9 mouse cellular contexts compared by ENCODE assay signal in genomic region chr5:120806458-120806857, GRCm38 (mm10). TPM values are rescaled to one million over a fixed set of nuclear protein-coding genes. Genes with fewer than 3 reads are reported as not detected.
DNase-seq lines count a peak whose midpoint lies in the region; ATAC-seq and TF ChIP-seq lines count a peak whose summit lies in the region.
"Had no signal": no experiment of that assay in that cellular context is flagged by ENCODE, and none has a peak within 500 bp of the region (broad histone marks: within the 10 kb centered on the region; RNA-seq: fewer than 3 reads in every experiment).

No protein-coding gene starts in this region.

- no peak overlapping the region for H3K4me3 ChIP-seq in MEL (ENCODE audit: control insufficient read depth in 1 of 2, insufficient read depth in 1 of 2, low read depth in 2 of 2, low read length in 2 of 2)
- H3K4me3 ChIP-seq in liver, embryonic 14.5 days (ENCODE audit: insufficient read depth in 1 of 2, low read depth in 2 of 2, low read length in 2 of 2), result no peak overlapping the region

- H3K9ac ChIP-seq in MEL (ENCODE audit: control insufficient read depth, low read depth, low read length, poor library complexity, severe bottlenecking), result no peak overlapping the region
- no peak overlapping the region for H3K9ac ChIP-seq in liver, embryonic 14.5 days (replicated peaks)

- no peaks in the 10 kb centered on the region for H3K9me3 ChIP-seq in MEL (replicated peaks; ENCODE audit: insufficient read depth, low read length)
- no peaks in the 10 kb centered on the region for H3K9me3 ChIP-seq in liver, embryonic 14.5 days (ENCODE audit: control insufficient read depth, low read length)

- peak; percentile 53 for TF ChIP-seq RAD21 in MEL (IDR thresholded peaks at IDR 0.05; ENCODE audit: low read depth, low read length)

- no peaks in the 10 kb centered on the region for H3K36me3 ChIP-seq in MEL (ENCODE audit: control insufficient read depth in 1 of 2, insufficient read depth in 2 of 2, low read length in 2 of 2)
- H3K36me3 ChIP-seq in liver, embryonic 14.5 days (replicated peaks; ENCODE audit: control insufficient read depth, insufficient read depth, low read depth), result no peaks in the 10 kb centered on the region

- 0 out of 4 replicates have a peak, but pooled peaks cover 0 to under 1% of the 10 kb centered on the region in 2 experiments for H3K4me1 ChIP-seq in MEL (ENCODE audit: control insufficient read depth in 1 of 2, insufficient read depth in 2 of 2, low read length in 2 of 2)
- no peaks in the 10 kb centered on the region for H3K4me1 ChIP-seq in liver, embryonic 14.5 days (replicated peaks; ENCODE audit: control insufficient read depth in 2 of 2, insufficient read depth in 2 of 2, low read length in 1 of 2)

- no peak overlapping the region for H3K27ac ChIP-seq in MEL (ENCODE audit: control insufficient read depth, low read depth, low read length)
- no peak overlapping the region for H3K27ac ChIP-seq in liver, embryonic 14.5 days

- DNase-seq in left cerebral cortex, adult 18-20 months (ENCODE audit: low spot score in 2 of 2), result peak; percentile 34
- no peak for DNase-seq in left cerebral cortex, adult 8-10 months (ENCODE audit: low spot score in 2 of 2)
- DNase-seq in MEL (ENCODE audit: low read depth, low spot score), result peak; percentile 80
- DNase-seq in c-Kit-negative CD71-positive TER-119-positive erythroid progenitor cells, embryonic 14.5 days (ENCODE audit: low read depth, low spot score), result peak; percentile 42
- DNase-seq in frontal cortex, postnatal 25 days (ENCODE audit: low spot score in 2 of 2), result peak; percentile 20 to 47
- peak; percentile 40 to 41 (median 40) for DNase-seq in liver, embryonic 14.5 days (ENCODE audit: low read depth in 3 of 3, low spot score in 3 of 3)
- peak; percentile 30 for DNase-seq in skeletal muscle tissue, adult 2 months (ENCODE audit: low read depth, low spot score)

- no peak overlapping the region for H3K4me2 ChIP-seq in liver, embryonic 14.5 days (ENCODE audit: low read depth)

- TF ChIP-seq POLR2A in MEL (IDR thresholded peaks at IDR 0.05; ENCODE audit: control insufficient read depth in 1 of 2, insufficient read depth in 1 of 2, low read depth in 1 of 2, low read length in 2 of 2, poor library complexity in 1 of 2), result no peak

- H3K79me2 ChIP-seq in MEL (ENCODE audit: control insufficient read depth, insufficient read depth, low read length, poor library complexity), result no peaks in the 10 kb centered on the region

- no peaks in the 10 kb centered on the region for H3K27me3 ChIP-seq in MEL (ENCODE audit: control insufficient read depth in 1 of 2, insufficient read depth in 2 of 2, low read length in 2 of 2)
- no peaks in the 10 kb centered on the region for H3K27me3 ChIP-seq in liver, embryonic 14.5 days (ENCODE audit: control insufficient read depth, insufficient read depth, low read length)

- 92% methylated on average over 1 of the region's 1 CpGs for WGBS in liver, embryonic 14.5 days (ENCODE audit: insufficient replicate concordance)

- no peak for TF ChIP-seq EP300 in MEL (IDR thresholded peaks at IDR 0.05; ENCODE audit: low read depth in 1 of 2, low read length in 2 of 2)
- no peak for TF ChIP-seq EP300 in liver, embryonic 14.5 days (IDR thresholded peaks at IDR 0.05; ENCODE audit: low read depth)

- peak; percentile 66 to 71 (median 69) for TF ChIP-seq CTCF in MEL (IDR thresholded peaks at IDR 0.05 in 2 of 3, conservative IDR thresholded peaks at IDR 0.05 in 1 of 3; ENCODE audit: control insufficient read depth in 1 of 3, insufficient read depth in 1 of 3, low read depth in 2 of 3, low read length in 3 of 3, poor library complexity in 1 of 3, severe bottlenecking in 1 of 3)
- TF ChIP-seq CTCF in liver, embryonic 14.5 days (IDR thresholded peaks at IDR 0.05; ENCODE audit: low read depth), result peak; percentile 79

- no peak for ATAC-seq in liver, embryonic 14.5 days (ENCODE audit: insufficient read depth)
- no peak for ATAC-seq in inflammation-experienced regulatory T-cells, adult 6 months

TF ChIP-seq in MEL, 35 proteins besides CTCF, POLR2A, EP300 and RAD21:
- TF ChIP-seq SMC3 (IDR thresholded peaks at IDR 0.05; ENCODE audit: low read depth, low read length) (peak; percentile 43), UBTF (IDR thresholded peaks at IDR 0.05; ENCODE audit: borderline replicate concordance, insufficient read depth, low read depth, low read length) (no peak), ZC3H11A (IDR thresholded peaks at IDR 0.05; ENCODE audit: low read depth, low read length) (no peak; the same call in 1 of the 2 replicates), ETS1 (IDR thresholded peaks at IDR 0.05; ENCODE audit: low read depth, low read length) (no peak), HCFC1 (IDR thresholded peaks at IDR 0.05; ENCODE audit: low read depth, low read length) (no peak)

RNA-seq across cellular contexts. Expression of gene Oas1c, which starts 5.9 kb away (rescaled TPM):
- under 1 TPM; 0.56 to 0.80 TPM for total RNA-seq in left cerebral cortex, adult 18-20 months (2021)
- total RNA-seq in left cerebral cortex, adult 8-10 months (2022), result 1 to 10 TPM in 3 of 4 experiments, under 1 TPM in 1; 0.46 to 1.9 (median 1.5) TPM
- total RNA-seq in MEL (2012; rRNA removed), result 0.65 and 0.85 TPM in 2 replicates
- polyA plus RNA-seq in MEL (2012; ENCODE audit: insufficient read depth in 1 of 2, insufficient read length in 2 of 2, low read depth in 1 of 2, low replicate concordance in 2 of 2, missing spikeins in 1 of 2), result 1 to 10 TPM in 1 of 2 experiments, not detected in 1; 1.8 TPM
- 0.21 TPM in 2 replicates for polyA plus RNA-seq in liver, embryonic 14.5 days (2012; rRNA removed)
- 0.08 and 0.27 TPM in 2 replicates for polyA plus RNA-seq in liver, embryonic 14.5 days (2014; fragmentation: Nextera tagmentation; extraction: Ambion mirVana)
- 10 to 100 TPM; 12.0 to 14.0 (median 13.6) TPM for polyA plus RNA-seq in inflammation-experienced regulatory T-cells, adult 6 months (2017; shearing (Covaris generic))

RNA-seq across cellular contexts. Expression of gene Oas1e, which starts 11.1 kb away (rescaled TPM):
- not detected for total RNA-seq in left cerebral cortex, adult 18-20 months (2021)
- total RNA-seq in left cerebral cortex, adult 8-10 months (2022), result not detected
- not detected in 2 replicates for total RNA-seq in MEL (2012; rRNA removed)
- polyA plus RNA-seq in MEL (2012; ENCODE audit: insufficient read depth in 1 of 2, insufficient read length in 2 of 2, low read depth in 1 of 2, low replicate concordance in 2 of 2, missing spikeins in 1 of 2), result not detected
- not detected in 2 replicates for polyA plus RNA-seq in liver, embryonic 14.5 days (2012; rRNA removed)
- not detected in 2 replicates for polyA plus RNA-seq in liver, embryonic 14.5 days (2014; fragmentation: Nextera tagmentation; extraction: Ambion mirVana)
- polyA plus RNA-seq in inflammation-experienced regulatory T-cells, adult 6 months (2017; shearing (Covaris generic)), result not detected

RNA-seq across cellular contexts. Expression of gene Oas3, which starts 29.0 kb away (rescaled TPM):
- total RNA-seq in left cerebral cortex, adult 18-20 months (2021), result not detected
- total RNA-seq in left cerebral cortex, adult 8-10 months (2022), result not detected
- total RNA-seq in MEL (2012; rRNA removed), result 1.6 and 1.9 TPM in 2 replicates
- polyA plus RNA-seq in MEL (2012; ENCODE audit: insufficient read depth in 1 of 2, insufficient read length in 2 of 2, low read depth in 1 of 2, low replicate concordance in 2 of 2, missing spikeins in 1 of 2), result 1 to 10 TPM in 1 of 2 experiments, not detected in 1; 4.0 TPM
- 0.18 and 0.31 TPM in 2 replicates for polyA plus RNA-seq in liver, embryonic 14.5 days (2012; rRNA removed)
- polyA plus RNA-seq in liver, embryonic 14.5 days (2014; fragmentation: Nextera tagmentation; extraction: Ambion mirVana), result 0.03 and 0.23 TPM in 2 replicates
- polyA plus RNA-seq in inflammation-experienced regulatory T-cells, adult 6 months (2017; shearing (Covaris generic)), result 10 to 100 TPM in 1 of 3 experiments, 1 to 10 TPM in 2; 9.6 to 35.3 (median 10.0) TPM

RNA-seq across cellular contexts. Expression of gene Oas1f, which starts 40.7 kb away (rescaled TPM):
- not detected for total RNA-seq in left cerebral cortex, adult 18-20 months (2021)
- total RNA-seq in left cerebral cortex, adult 8-10 months (2022), result not detected
- total RNA-seq in MEL (2012; rRNA removed), result not detected in 2 replicates
- polyA plus RNA-seq in MEL (2012; ENCODE audit: insufficient read depth in 1 of 2, insufficient read length in 2 of 2, low read depth in 1 of 2, low replicate concordance in 2 of 2, missing spikeins in 1 of 2), result not detected
- polyA plus RNA-seq in liver, embryonic 14.5 days (2012; rRNA removed), result not detected in 2 replicates
- polyA plus RNA-seq in liver, embryonic 14.5 days (2014; fragmentation: Nextera tagmentation; extraction: Ambion mirVana), result not detected in 2 replicates
- not detected for polyA plus RNA-seq in inflammation-experienced regulatory T-cells, adult 6 months (2017; shearing (Covaris generic))

RNA-seq across cellular contexts. Expression of gene Oas1h, which starts 54.8 kb away (rescaled TPM):
- not detected for total RNA-seq in left cerebral cortex, adult 18-20 months (2021)
- not detected for total RNA-seq in left cerebral cortex, adult 8-10 months (2022)
- total RNA-seq in MEL (2012; rRNA removed), result not detected in 2 replicates
- not detected for polyA plus RNA-seq in MEL (2012; ENCODE audit: insufficient read depth in 1 of 2, insufficient read length in 2 of 2, low read depth in 1 of 2, low replicate concordance in 2 of 2, missing spikeins in 1 of 2)
- polyA plus RNA-seq in liver, embryonic 14.5 days (2012; rRNA removed), result not detected in 2 replicates
- polyA plus RNA-seq in liver, embryonic 14.5 days (2014; fragmentation: Nextera tagmentation; extraction: Ambion mirVana), result not detected in 2 replicates
- polyA plus RNA-seq in inflammation-experienced regulatory T-cells, adult 6 months (2017; shearing (Covaris generic)), result not detected
- polyA plus RNA-seq: large intestine, adult 2 months had no signal

Comparison
In these comparisons a context has a peak if more than half of its experiments do, and no peak if none do; other contexts are left out.
1. DNase-seq: peak in left cerebral cortex, adult 18-20 months (2 of 2), MEL (single experiment), c-Kit-negative CD71-positive TER-119-positive erythroid progenitor cells, embryonic 14.5 days (single experiment), frontal cortex, postnatal 25 days (2 of 2), liver, embryonic 14.5 days (3 of 3) and skeletal muscle tissue, adult 2 months (single experiment); none in left cerebral cortex, adult 8-10 months (0 of 2).